Mouse (Mus musculus) thymus, postnatal 36 days (tissue): Measurements from ENCODE around the gene Rab25.

ENCODE experiments used
- DNase-seq, 2 experiments: peaks; one replicate each; pipeline ENCODE4 v3.0.0; 2022; ENCODE audit warnings: mixed read lengths in 2 of 2

The Rab25 gene

GRCm38 (mm10) chr3:88541622-88542401 is 6.3 kb downstream of the Rab25 start:
- no peak for DNase-seq

DNA sequence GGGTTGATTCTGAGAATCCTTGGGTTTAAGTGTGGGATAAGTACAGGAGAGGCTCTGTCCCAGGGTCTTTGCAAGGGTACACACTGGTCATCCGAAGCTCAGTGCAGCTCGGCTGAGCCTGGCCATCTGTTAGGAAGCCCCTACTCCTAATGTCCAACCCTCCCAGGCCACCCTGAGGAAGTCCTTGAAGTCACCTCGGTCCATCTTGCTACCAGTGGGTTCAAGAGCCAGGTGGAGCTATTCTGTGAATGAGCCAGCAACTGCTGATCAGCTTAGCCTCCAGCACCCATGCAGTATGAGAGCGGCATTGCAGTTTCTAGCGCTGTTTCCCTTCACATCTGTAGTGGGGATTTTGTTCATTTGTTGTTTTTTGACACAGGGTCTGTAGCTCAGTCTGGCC is 8.0 kb downstream of the Rab25 start:
- no peak for DNase-seq

DNA sequence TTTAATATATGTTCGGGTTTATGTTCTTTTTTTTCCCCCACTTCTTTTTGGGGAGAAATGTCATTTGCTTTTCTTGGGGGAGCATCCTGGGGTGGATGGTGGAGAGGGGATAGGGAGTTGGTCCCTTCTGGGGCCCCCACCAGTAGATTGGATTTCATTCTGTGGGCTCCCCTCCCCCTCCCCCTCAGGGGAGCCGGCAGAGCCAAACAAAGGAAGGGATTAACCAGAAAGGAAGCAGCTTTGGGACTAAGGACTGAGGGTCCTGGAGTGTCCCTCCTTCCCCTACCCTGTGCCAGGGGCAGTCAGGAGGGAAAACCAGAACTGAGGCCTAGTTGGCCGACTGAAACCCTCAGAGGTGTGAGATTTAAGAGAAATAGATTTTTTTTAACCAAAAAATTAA is 8.7 kb downstream of the Rab25 start:
- no peak for DNase-seq

GRCm38 (mm10) chr3:88538271-88539145 is 9.6 kb downstream of the Rab25 start:
- DNase-seq, result no peak

DNA sequence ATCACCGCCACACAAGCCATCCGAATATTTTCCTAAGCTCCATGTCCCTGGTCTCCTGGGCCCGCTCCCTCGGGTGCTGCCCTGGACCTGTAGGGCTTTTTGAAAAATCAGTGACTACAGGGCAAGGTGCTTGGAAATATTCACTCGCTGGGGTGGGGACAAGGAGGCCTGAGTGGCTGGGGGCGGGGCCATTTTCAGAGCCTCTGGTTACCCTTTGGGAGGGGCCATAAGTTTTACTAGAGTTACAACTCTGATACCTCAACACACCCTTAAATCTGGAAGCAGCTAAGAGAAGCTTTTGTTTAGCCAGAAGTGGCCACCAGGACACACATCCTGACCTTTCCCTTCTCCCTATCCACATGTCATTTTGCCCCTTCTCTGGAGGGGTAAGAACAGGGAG is 11.0 kb downstream of the Rab25 start:
- no peak for DNase-seq

DNA sequence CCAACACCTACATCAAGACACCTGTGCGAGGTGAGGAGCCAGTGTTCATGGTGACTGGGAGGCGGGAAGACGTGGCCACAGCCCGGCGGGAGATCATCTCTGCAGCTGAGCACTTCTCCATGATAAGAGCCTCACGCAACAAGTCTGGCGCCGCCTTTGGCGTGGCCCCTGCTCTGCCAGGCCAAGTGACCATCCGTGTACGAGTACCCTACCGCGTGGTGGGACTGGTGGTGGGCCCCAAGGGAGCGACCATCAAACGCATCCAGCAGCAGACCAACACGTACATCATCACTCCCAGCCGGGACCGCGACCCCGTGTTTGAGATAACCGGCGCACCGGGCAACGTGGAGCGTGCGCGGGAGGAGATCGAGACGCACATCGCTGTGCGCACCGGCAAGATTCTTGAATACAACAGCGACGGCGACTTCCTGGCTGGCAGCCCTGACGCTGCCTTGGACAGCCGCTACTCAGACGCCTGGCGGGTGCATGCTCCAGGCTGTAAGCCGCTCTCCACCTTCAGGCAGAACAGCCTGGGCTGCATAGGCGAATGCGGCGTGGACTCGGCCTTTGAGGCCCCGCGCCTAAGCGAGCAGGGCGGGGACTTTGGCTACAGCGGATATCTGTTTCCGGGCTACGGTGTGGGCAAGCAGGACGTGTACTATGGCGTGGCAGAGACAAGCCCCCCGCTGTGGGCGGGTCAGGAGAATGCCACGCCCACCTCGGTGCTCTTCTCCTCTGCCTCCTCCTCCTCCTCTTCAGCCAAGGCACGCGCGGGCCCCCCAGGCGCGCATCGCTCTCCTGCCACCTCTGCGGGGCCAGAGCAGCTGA is 11.8 kb downstream of the Rab25 start:
- DNase-seq, result peak in 1 of 2 experiments; percentile 37

- no peak for DNase-seq
Observed at GRCm38 (mm10) chr3:88535527-88535926, 12.6 kb downstream of the Rab25 start.

DNA sequence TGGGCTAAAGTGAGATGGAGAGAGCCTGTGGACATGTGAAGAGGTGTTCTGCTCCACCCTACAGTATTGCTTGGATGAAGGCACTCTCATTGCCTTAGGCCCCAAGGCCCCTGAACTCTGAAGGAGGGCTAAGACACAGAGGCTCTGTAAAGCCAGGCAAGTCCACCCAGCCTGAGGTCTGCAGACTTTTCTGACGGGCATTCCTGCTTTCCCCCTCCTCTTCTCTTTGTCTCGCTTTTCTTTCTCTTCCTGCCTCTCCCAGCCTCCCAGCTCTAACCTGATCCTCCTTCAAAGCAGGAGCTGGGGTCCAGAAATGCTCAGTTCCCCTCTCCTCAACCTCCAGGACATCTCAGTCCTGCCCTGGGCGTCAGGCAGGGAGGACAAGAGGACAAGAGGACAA is 13.1 kb downstream of the Rab25 start:
- no peak for DNase-seq

DNA sequence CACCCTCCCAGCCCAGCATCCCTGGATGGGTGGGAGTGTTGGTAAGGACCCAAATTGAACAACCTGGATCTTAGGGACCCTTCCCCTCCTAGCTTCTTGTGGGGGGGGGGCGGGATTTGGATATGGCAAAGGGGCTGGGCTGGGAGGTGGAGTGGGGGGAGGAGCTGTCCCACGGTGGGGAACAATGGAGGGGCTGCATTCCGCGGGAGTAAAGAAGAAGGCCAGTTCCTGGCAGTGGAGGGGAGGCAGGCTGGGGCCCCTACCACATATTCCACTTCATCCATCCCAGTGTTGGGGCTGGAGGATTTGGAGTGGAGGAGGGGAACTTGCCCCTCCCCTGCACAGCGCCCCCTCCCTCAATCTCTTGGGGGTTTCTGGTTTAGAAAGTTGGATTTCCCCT is 14.4 kb downstream of the Rab25 start:
- peak in 1 of 2 experiments; percentile 36 for DNase-seq

GRCm38 (mm10) chr3:88532689-88533511 is 15.2 kb downstream of the Rab25 start:
- DNase-seq, result peak; percentile 36 to 63

DNA sequence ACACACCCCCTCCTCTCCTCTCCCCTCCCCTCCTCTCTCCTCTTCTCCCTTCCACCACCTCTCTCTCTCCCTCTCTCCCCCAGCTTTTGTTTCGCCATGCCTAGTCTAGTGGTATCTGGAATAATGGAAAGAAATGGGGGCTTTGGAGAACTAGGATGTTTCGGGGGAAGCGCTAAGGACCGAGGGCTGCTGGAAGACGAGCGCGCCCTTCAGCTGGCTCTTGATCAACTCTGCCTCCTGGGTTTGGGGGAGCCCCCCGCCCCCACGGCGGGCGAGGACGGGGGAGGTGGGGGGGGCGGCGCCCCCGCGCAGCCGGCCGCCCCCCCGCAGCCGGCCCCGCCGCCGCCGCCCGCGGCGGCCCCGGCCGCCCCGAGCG is 15.8 kb downstream of the Rab25 start, which contains the start of gene Mex3a:
Mex3a (plus strand) TSS at position 97 of the 376 bp plus-strand sequence.
- DNase-seq, result peak; percentile 25 to 53

- DNase-seq, result peak; percentile 92 to 97
Observed at GRCm38 (mm10) chr3:88531348-88532298, 16.5 kb downstream of the Rab25 start.

GRCm38 (mm10) chr3:88530082-88530864 is 17.8 kb downstream of the Rab25 start:
- DNase-seq, result peak in 1 of 2 experiments; percentile 42

DNA sequence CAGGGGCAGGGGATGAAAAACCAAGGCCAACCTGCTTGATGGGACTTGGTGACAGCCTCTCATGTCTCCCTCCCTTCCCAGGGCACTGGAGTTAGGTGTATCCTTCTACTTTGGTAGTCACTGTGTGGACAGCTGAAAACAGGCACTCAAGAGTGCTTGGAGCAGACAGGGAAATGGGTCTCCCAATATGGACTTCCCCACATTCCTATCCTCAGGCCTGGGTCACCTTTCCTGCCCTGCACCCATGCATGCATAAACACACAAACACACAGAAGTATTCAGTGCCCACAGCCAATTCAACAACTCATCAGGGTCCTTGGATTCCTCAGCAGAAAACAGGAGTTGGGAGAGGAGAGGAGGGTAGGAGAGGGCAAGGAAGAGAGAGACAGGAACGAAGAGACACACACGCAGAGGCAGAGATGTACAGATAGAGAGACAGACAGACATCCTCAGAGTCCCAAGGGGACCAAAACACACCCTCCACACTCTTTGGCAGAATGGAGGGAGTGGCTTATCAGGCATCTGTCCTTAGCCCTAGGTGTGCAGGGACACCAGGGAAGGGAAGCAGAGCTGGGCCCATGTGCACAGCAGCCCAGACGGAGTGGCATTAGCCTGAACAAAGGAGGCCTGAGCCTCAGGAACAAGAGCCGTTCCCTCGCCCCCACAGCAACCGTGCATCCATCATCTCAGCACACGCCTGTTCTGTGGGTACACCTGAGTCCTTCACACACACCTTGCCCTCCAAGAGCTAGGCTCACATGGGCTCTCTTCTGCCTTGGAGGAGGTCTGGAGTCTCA is 18.7 kb downstream of the Rab25 start:
- DNase-seq, result no peak

GRCm38 (mm10) chr3:88528646-88529045 is 19.5 kb downstream of the Rab25 start:
- DNase-seq, result no peak

- DNase-seq, result peak in 1 of 2 experiments; percentile 40
Observed at GRCm38 (mm10) chr3:88527565-88527964, 20.5 kb downstream of the Rab25 start.

- DNase-seq, result peak; percentile 78 to 81
Observed at GRCm38 (mm10) chr3:88526157-88527131, 21.7 kb downstream of the Rab25 start.

GRCm38 (mm10) chr3:88525021-88525420 is 23.1 kb downstream of the Rab25 start:
- no peak for DNase-seq
